Mouse (Mus musculus) thymus, adult 2 months (tissue): ENCODE data around the gene March9. TPM values are rescaled to one million over a fixed set of nuclear protein-coding genes. Genes with fewer than 3 reads are reported as not detected.

ENCODE experiments used
- DNase-seq: peaks from one replicate; pipeline ENCODE4 v3.0.0; 2021
- H3K27ac ChIP-seq: fragments of 200-500 bp; 2 replicates; pipeline ENCODE4 v1.5.1; 2012; ENCODE audit warnings: low read length, control low read depth; ENCODE audit not compliant: control insufficient read depth, insufficient read depth
- H3K27me3 ChIP-seq: fragments of 200-500 bp; 2 replicates; pipeline ENCODE4 v1.6.1; 2012; ENCODE audit warnings: mild to moderate bottlenecking, low read length, moderate library complexity, mixed read lengths; ENCODE audit not compliant: control insufficient read depth, insufficient read depth
- H3K36me3 ChIP-seq: fragments of 200-500 bp; 2 replicates; pipeline ENCODE4 v1.6.1; 2012; ENCODE audit warnings: mild to moderate bottlenecking, low read length, moderate library complexity; ENCODE audit not compliant: control insufficient read depth, insufficient read depth
- H3K4me1 ChIP-seq: fragments of 200-500 bp; replicated peaks from 2 replicates; pipeline ENCODE4 v1.6.1; 2012; ENCODE audit warnings: low read length; ENCODE audit not compliant: control insufficient read depth, insufficient read depth
- H3K4me3 ChIP-seq: fragments of 200-500 bp; 2 replicates; pipeline ENCODE4 v1.5.1; 2012; ENCODE audit warnings: mild to moderate bottlenecking, low read length, control low read depth, moderate library complexity; ENCODE audit not compliant: control insufficient read depth, insufficient read depth
- CTCF ChIP-seq: fragments of 200-500 bp; IDR thresholded peaks from 2 replicates; pipeline ENCODE4 v1.5.1; 2012; ENCODE audit warnings: mild to moderate bottlenecking, control low read depth, low read length, moderate library complexity, borderline replicate concordance; ENCODE audit not compliant: control insufficient read depth, poor library complexity, insufficient read depth; ENCODE audit errors: extremely low read depth
- POLR2A ChIP-seq: fragments of 200-500 bp; IDR thresholded peaks from 2 replicates; pipeline ENCODE4 v1.6.1; 2012; ENCODE audit warnings: mild to moderate bottlenecking, low read length, control low read depth, moderate library complexity; ENCODE audit not compliant: control insufficient read depth, poor library complexity, insufficient read depth; ENCODE audit errors: extremely low read depth
- WGBS: fragments of 180-500 bp; shearing (Covaris S2); methylation state at CpG from one replicate; pipeline ENCODE4 v1.1.7; 2018; 5-methylcytosine and 5-hydroxymethylcytosine counted together
- polyA plus RNA-seq: library from polyadenylated mRNA; depleted of rRNA; stranded (reverse); fragments of >200 nt; gene quantifications from 2 replicates; pipeline ENCODE4 v1.2.3, GENCODE M21; 2012

March9 gene
- polyA plus RNA-seq, 1 experiment: 5.4 TPM

- peaks cover 2% of the 10 kb centered on the region for H3K27me3 ChIP-seq
Measured at GRCm38 (mm10) chr10:127059174-127059967, 613 bp downstream of the March9 start.

DNA sequence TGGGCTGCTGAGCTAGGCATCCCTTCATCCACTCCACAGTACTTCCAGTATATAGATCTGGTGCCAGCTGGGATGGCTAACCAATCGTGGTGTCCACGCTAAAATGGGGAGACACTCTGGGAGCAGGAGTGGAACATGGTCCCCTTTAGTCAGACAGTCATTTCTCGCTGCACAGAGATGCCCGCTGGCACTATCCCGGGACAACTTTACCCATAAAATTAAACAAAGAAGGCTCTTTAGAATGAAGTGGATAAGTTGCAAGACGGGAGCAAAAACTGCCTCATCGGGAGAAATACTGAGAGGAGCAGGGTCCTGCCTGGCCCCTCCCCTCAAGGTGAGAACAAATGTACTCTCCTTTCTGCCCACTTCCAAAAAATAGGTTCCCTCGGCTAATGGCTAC lies 1.3 kb downstream of the March9 start:
- Histone ChIP-seq H3K4me3 (no peak overlapping the region), H3K4me1 (peaks cover 12% of the 10 kb centered on the region), H3K36me3 (no peaks in the 10 kb centered on the region), H3K27ac (no peak overlapping the region), H3K27me3 (peaks cover 2% of the 10 kb centered on the region)
- 11% methylated on average over 8 of the region's 8 CpGs for WGBS
- no peak for DNase-seq
- TF ChIP-seq CTCF (no peak), POLR2A (no peak)

More at GRCm38 (mm10) chr10:127059174-127059967, 613 bp downstream of the March9 start:
- no peak overlapping the region for H3K27ac ChIP-seq
- DNase-seq: peak; percentile 28
- TF ChIP-seq POLR2A: no peak
- TF ChIP-seq CTCF: no peak
- H3K4me3 ChIP-seq: peak overlapping the region; percentile 54
- 2% methylated on average over 75 of the region's 92 CpGs for WGBS
- H3K36me3 ChIP-seq: no peaks in the 10 kb centered on the region
- peaks cover 16% of the 10 kb centered on the region for H3K4me1 ChIP-seq

DNA sequence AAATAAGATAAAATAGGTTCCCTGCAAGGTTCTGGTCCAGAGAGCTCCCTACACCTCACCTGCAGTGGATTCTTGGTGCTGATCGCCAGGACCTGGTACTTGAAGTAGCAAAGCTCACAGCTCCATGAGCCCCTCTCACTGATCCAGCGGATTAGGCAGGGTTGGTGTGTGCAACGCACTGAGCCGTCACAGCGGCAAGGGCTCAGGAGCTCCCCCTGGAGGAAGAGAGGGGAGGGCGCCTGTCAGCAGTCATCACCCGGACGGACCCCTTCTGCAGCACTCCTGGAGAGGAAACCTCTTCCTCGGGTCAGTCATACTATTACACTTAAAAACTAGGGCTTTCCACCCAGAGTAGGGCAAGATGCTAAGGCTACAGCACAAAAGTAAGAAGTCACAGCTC lies 1.8 kb downstream of the March9 start:
- peak; percentile 86 for DNase-seq
- Histone ChIP-seq H3K36me3 (no peaks in the 10 kb centered on the region), H3K4me3 (no peak overlapping the region), H3K27ac (no peak overlapping the region), H3K4me1 (peaks cover 12% of the 10 kb centered on the region), H3K27me3 (peaks cover 2% of the 10 kb centered on the region)
- WGBS: 4% methylated on average over 9 of the region's 9 CpGs
- TF ChIP-seq POLR2A (no peak), CTCF (peak; percentile 98)

DNA sequence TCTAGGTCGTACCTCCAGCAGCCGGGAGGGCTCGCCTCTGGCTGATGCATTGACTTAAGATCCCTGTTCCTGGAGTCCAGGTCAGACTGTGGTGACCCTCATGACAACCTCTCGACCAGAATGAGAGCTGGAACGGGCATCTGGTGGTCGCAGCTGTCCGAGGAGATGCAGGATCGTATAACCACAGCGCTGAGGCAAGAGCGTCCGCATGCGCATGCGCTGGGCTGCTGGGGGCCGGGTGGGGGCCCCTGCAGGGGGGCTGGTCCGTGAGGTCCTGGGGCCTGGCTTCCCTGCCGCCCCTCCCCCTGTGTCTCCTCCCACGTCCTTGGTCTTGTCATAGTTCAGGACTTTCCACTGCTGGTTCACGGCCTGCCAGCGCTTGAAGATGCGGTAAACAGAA lies 3.5 kb downstream of the March9 start:
- Histone ChIP-seq H3K27me3 (peaks cover 2% of the 10 kb centered on the region), H3K36me3 (no peaks in the 10 kb centered on the region), H3K4me3 (no peak overlapping the region), H3K4me1 (peaks cover 9% of the 10 kb centered on the region), H3K27ac (no peak overlapping the region)
- no peak for DNase-seq
- WGBS: 95% methylated on average over 20 of the region's 20 CpGs
- TF ChIP-seq CTCF (no peak), POLR2A (no peak)

DNA sequence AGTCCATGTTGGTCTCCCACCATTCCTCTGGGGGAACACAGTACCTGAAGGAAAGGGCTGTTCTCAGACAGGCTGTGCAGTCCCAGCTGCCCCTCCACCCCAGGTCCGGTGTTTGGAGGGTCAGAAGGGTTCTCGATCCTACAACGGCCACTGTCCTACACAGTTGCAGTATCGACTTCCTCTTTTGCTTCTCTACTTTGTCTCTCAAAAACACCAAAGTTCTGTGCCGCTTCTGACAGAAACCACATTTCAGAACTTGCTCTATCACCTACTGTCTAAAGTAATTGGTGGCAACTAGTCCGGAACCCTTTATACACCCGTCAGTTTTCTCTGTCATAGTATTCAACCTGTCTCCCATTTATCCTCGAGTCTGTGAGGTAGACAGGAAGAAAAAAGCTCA lies 4.6 kb downstream of the March9 start:
- WGBS: 14% methylated on average over 8 of the region's 8 CpGs
- no peak overlapping the region for H3K4me3 ChIP-seq
- no peaks in the 10 kb centered on the region for H3K36me3 ChIP-seq
- peaks cover 2% of the 10 kb centered on the region for H3K27me3 ChIP-seq
- DNase-seq: no peak
- peaks cover 14% of the 10 kb centered on the region for H3K4me1 ChIP-seq
- H3K27ac ChIP-seq: no peak overlapping the region
- TF ChIP-seq CTCF: no peak
- no peak for TF ChIP-seq POLR2A

- Histone ChIP-seq H3K27ac (no peak overlapping the region), H3K36me3 (no peaks in the 10 kb centered on the region), H3K27me3 (peaks cover 6% of the 10 kb centered on the region), H3K4me1 (peaks cover 19% of the 10 kb centered on the region), H3K4me3 (no peak overlapping the region)
- TF ChIP-seq POLR2A: no peak
- no peak for TF ChIP-seq CTCF
- no peak for DNase-seq
- 95% methylated on average over 4 of the region's 4 CpGs for WGBS
Measured at GRCm38 (mm10) chr10:127054646-127055045, 5.3 kb downstream of the March9 start.
